Mouse (Mus musculus) heart, postnatal 14 days (tissue): ENCODE results near the gene Polr3gl. TPM values are rescaled to one million over a fixed set of nuclear protein-coding genes. Genes with fewer than 3 reads are reported as not detected.

ENCODE experiments used
- DNase-seq, 2 experiments: peaks; one replicate each; pipeline ENCODE4 v3.0.0; 2021 to 2022
- intact Hi-C: fragments of 180-260 bp; cut with DNase I; formaldehyde crosslinking; loops from one replicate; pipeline ENCODE4 v1.15.1; 2025
- total RNA-seq, 2 experiments: library from RNA; stranded (reverse); gene quantifications; 2 replicates each; pipeline ENCODE4 v1.2.3; 2021

Gene Polr3gl
- total RNA-seq, 2 experiments from 2014 or later = 21.8 to 25.3 TPM

DNA sequence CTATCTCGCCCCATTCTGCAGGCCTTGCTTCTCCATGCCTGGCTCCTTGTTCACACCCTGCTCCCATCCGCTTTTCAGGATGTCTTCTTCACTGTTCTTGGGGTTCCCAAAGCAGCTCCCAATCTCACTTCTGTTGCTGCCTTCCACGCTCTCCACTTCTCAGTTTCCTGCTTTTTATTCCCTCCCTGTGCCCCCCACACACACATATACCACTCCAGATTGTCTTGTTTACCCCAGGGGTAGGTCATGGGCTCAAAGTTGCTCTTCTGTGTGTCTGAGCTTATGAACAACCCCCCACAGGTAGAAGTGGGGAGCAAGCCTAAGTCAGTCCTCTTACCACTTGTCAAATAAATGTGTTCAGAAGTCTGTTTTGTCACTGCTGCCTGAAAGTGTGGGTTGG is 5.4 kb upstream of the Polr3gl start:
- intact Hi-C loops = no loop called here
- no peak for DNase-seq

DNA sequence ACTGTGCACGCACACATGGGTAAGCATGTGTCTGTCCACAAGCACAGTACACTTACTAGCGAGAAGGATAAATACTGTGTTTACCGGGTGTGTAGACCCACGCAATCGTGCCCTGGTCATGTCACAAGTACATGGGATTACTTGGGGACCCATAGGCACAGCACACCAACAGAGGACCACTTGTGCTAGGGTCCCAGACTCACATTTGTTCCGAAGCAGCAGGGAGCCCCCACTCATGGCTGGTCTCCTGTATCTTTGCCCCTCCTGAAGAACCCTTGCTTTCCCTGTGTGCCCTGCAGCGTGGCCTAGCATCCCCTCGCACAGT is 5.0 kb upstream of the Polr3gl start:
- no peak for DNase-seq
- intact Hi-C loops = no loop called here

DNA sequence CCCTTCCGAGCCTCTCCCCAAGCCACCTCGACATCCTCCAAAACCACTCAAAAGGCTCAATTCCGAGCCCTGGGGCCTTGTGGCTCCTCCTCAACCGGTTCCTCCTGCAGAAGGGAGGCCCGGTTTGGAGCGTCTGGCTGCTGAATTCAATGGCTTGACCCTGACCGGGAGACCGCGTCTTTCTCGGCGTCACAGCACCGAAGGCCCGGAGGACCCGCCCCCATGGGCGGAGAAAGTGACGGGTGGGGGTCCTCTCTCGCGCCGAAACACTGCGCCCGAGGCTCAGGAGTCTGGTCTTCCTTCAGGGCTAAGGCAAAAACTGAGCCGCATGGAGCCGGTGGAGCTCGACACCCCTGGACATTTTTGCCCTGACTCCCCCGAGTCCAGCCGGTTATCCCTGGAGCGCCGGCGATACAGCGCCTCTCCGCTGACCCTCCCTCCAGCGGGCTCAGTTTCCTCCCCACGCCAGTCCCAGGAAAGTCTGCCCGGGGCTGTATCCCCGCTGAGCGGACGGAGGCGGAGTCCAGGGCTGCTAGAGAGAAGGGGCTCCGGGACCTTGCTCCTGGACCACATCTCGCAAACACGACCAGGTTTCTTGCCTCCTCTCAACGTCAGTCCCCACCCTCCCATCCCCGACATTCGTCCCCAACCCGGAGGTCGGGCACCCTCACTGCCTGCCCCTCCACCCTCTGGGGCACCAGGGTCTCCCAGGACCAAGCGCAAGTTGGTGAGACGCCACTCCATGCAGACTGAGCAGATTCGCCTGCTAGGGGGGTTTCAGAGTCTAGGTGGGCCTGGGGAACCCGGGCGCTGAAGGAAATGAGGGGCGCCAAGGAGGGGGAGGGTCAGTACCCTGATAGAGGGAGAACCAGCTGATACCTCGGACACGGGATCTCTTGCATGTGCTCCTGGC is 4.4 kb upstream of the Polr3gl start:
- DNase-seq = peak; percentile 80 to 85
- intact Hi-C loops = no loop called here

DNA sequence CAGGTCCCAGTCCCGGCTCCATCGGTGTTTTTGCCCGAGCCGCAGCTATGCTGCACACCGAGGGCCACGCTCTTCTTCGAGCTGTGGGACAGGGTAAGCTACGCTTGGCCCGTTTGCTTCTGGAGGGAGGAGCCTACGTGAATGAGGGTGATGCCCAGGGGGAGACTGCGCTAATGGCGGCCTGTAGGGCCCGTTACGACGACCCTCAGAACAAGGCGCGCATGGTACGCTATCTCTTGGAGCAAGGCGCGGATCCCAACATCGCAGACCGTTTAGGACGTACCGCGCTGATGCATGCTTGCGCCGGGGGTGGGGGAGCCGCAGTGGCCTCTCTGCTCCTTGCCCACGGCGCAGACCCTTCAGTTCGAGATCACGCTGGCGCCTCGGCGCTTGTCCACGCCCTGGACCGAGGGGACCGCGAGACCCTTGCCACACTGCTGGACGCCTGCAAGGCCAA is 3.5 kb upstream of the Polr3gl start:
- intact Hi-C loops = no loop called here
- DNase-seq = peak; percentile 39 to 46

DNA sequence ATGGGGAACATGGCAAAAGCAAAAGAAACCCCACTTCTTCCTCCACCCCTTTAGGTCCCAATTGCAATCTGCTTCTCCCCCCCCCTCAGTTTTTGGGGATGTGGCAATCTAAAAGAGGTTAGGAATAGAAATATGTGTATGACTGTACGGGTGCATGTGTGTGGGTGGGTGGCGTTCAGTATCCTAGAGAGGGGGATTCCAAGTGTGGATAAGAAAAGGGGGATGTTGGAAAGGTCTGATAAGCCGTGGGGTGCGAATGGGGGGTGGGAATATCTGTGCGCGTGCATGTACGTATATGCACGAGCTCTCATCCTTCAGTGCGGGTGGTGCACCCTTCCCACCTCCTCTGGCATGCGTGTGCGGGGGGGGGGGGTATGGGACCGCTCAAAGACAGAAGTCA is 2.9 kb upstream of the Polr3gl start:
- no peak for DNase-seq
- intact Hi-C loops = no loop called here

DNA sequence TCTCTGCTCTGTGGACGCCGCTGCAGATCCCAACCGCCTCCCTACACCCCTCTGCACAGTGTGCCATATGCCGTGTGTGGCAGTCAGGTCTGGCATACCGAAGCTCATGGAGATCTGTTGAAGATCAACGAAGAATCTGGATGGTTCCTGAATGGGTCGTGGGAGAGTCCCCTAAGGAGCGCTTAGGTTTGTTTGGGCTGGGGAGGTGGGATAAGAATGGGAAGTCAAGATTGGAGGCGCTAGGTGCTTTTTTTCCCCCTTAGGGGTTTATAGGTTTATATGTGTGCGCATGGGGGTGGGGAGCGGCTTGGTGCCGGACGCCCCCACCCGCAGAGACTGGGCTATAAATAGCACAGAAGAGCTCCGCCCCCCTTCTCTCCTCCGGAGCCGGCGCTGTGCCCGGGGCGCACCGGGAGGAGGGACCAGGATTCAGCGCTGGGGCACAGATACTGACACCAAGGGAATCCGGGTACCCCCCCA is 2.3 kb upstream of the Polr3gl start, which contains the start of gene Ankrd34a:
Gene Ankrd34a (plus strand): TSS at position 409 of the 480 bp plus-strand sequence.
- intact Hi-C loops = no loop called here
- peak; percentile 67 to 73 for DNase-seq

DNA sequence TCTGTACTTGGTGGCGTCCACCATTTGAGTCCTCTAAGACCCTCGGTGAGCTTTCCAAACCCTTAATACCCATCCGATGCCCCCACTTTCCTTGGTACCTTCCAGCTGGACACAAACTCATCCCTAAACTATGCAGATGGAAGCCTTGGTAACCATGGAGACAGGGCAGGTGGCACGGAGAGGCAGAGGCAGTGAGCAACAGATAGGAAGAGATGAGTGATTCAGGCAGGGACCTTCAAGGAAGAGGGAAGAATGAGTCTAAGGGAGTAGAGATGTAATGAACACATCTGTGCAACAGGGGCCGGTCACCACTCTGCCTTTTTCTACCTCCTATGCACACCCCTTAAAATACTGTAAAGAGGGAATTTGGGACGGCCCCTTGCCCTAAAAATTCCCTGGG is 1.7 kb upstream of the Polr3gl start:
- DNase-seq = no peak
- intact Hi-C loops = no loop called here

DNA sequence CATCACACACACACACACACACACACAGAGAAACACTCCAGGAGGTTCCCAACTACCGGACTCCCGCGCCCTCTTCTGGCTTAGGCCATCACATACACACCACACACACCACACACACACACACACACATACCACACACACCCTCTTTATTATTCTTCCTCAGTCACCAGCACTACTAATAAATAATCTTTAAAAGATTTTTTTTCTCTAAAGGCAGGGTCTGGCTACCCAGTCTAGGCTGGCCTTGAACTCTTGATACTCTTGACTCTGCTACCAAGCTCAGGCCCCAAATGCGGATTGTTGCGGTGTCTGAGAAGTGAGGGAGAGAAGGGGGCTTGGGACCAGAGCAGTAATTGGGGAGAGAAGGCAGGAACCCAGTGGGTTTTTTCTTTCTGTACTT is 870 bp upstream of the Polr3gl start:
- no peak for DNase-seq
- intact Hi-C loops = no loop called here

DNA sequence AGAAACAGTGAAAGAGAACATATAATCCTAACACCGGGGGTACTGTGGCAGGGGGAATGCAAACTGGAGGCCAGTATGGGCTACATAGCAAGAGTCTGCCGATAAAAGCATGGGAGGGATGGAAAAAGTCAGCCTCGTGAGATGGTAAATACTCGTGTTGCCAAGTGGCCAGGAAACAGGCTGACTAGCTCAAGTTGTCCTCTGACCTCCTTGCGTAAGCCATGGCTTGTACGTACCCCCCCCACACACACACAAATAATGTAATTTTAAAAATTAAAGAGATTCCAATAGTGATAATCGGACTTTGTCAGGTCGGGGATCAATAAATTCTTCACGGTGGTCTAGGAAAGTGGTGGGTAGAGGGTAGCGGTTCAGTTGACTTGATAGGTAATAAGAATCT is 607 bp downstream of the Polr3gl start:
- intact Hi-C loops = no loop called here
- DNase-seq = no peak

DNA sequence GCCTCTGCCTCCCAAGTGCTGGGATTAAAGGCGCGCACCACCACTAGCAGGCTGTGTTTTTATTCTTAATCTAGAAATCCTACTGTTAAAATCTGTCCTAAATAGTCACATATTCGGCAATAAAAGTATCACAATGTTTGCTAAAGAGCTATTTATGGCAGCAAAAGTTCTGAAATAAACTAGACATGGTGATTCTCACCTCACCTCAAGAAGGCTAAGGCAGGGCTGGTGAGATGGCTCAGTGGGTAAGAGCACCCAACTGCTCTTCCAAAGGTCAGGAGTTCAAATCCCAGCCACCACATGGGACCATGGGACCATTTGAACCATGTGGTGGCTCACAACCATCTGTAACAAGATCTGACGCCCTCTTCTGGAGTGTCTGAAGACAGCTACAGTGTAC is 3.3 kb downstream of the Polr3gl start:
- no peak for DNase-seq

DNA sequence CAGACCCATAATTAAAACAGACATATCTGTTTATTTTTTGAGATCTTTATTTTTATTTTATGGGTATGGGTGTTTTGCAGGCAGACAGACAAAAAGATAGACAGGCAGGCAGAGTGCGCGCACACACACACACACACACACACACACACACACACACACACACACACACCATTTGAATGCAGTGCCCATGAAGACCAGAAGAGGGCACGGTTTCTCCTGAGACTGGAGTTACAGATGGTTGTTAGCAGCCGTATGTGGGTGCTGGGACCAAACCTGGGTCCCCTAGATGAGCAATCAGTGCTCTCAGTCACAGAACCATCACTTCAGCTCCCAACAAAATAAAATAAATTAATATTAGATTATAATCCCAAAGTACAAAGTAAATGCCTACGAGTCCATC is 10.6 kb downstream of the Polr3gl start:
- intact Hi-C loops = no loop called here
- no peak for DNase-seq

More for the DNA sequence above, 3.3 kb downstream of the Polr3gl start:
- intact Hi-C loops = no loop called here

DNA sequence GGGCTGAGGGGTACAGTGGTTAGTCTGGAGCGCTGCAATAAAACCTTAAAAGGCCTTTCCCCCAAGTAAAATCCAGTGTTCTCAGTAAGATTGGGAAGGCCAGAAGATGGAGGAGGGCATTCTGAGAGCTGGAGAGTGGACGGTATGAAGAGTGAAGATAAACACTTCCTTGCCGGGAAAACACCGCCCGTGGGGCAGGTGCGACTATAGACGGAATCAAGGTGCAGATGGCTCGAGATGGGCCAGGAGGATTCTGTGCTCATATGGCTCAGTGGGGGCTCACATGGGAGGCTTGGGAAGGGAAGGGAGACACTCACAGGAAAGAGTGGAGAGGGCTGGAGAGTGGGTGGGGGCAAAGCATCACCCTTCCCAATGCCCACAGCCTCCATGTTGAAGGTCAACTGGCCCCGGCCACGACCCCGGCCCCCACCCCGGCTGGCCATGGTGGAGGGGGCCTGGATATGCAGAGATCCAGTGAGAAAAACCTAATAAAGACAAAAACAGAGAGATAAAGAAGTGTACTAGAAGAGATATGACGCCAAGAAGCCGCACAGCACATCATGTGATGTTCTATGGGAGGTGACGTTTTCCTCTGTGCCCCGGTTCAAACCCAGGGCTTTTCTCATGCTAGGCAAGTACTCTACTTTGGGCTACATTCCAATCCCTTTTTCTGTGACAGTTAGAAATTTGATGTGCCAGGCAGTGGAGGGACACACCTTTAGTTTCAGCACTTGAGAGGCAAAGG is 12.0 kb downstream of the Polr3gl start:
- intact Hi-C loops = loop anchor here (2.0 kb wide), 1 partner anchor 53 kb away; the partner anchor contains the start of genes Gm42957 and Pex11b
- no peak for DNase-seq

DNA sequence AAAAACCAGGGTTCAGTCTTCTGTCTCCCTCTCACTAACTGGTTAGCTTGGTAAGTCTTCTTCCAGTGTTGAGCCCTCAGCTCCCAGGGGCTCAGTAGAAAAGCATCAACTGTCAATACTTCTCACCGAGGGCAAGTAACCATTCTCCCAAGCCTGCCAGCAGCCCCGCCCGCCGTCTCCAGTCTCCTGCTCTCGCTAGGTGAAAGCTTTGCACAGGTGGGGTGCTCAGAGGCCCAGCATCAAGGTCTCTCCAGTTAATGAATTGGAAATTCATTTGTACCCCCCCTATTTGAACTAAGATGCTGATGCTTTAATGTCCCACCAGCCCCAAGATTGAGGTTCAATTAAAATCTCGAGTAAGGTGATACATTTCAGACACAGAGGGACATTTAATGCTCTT is 12.8 kb downstream of the Polr3gl start:
- DNase-seq = no peak
- intact Hi-C loops = loop anchor here (2.0 kb wide), 1 partner anchor 54 kb away; the partner anchor contains the start of genes Gm42957 and Pex11b

DNA sequence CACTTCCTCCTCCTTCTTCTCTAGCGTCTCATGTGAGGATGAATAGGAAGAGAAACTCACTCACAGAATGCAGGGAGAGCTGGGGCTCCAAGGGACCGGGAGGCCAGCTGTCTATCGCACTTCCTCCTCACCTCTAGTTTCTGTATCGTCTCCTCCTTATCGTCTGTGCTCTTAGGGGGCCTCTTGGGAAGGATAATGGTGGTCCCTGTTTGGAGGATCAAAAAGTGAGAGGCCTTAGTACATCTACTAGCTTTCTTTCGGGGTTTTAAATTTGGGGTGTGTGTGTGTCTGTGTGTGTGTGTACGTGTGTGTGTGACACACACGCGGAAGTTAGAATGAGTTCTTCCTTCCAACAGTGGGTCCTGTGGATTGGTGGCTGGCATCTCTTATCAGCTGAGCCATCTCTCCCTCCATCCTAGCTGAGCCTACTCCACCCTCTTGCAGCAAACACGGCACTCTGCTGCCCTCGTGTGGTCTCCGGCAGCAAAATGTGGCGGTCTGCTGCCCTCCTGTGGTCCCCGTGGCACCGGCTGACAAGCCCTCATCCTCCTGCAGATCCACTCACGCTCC is 14.0 kb downstream of the Polr3gl start:
- peak; percentile 92 to 94 for DNase-seq
- intact Hi-C loops = loop anchor here (1.0 to 2.0 kb wide), 2 partner anchors 33 to 55 kb away; partner anchors contain the start of genes Gm42957 and Pex11b

DNA sequence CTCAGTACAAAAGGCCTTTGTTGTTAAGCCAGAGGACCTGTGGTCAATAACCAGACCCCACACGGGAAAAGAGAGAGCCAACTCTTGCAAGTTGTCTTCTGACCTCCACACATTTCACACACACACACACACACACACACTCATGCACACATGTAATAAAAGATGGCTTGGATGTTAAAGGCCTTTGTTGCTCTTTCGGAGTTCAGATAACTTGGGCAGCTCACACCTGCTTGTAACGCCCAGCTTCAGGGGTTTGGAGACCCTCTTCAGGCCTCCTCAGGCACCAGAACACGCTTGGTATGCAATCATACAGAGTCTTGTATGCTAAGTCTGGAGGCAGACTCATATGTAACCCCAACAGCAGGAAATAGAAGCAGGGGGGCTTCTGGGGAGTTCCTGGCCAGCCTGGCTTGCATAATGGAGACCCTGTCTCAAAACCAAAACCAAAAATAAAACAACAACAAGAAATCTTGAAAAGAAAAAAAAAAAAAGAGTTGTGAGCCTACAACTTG is 14.7 kb downstream of the Polr3gl start:
- no peak for DNase-seq
- intact Hi-C loops = no loop called here

DNA sequence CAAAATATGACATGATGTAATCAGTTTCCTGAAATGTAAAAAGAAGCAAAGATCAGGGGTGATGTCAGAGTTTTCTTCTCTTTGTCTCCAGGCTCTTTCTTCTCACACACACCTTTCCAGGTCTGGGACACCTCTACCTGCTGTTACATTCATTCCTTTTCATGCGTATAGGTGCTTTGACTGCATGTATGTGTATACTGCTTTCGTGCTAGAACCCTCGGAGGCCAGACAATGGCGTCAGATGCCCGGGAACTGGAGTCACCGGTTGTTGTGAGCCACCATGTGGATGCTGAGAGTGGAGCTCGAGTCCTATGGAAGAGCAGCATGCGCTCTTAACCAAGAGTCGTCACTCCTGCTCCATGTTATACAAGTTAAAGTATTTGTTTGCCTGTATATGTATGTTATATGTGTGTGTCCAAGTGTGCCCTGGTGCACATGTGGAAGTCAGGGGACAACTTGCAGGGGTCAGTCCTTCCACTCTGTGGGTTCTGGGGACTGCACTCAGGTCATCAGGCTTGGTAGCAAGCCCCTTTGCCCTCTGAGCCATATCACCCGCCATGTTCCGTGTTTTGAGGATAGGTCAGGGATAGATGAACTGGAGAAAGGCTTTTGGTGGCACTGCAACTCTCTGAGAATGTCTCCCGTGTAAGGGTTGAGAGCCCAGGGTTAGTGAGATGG is 15.3 kb downstream of the Polr3gl start:
- intact Hi-C loops = no loop called here
- peak in 1 of 2 experiments; percentile 25 for DNase-seq

DNA sequence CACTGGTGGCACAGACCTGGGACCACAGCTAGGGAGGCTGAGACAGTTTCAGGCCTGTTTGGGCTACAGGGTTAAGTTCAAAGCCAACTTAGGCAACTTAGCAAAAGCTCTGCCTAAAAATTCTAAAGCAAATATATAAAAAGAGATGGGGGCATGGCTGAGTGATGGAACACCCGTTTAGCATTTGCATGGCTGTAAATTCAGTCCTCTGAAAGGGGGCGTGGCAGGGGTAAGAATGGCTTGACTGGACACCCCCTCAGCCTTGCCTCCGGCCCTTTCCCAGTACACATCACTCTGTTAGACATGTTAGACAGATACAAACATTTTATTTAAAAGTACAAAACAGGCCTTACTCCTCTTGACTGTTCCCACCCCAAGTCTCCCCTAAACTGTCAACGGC is 16.4 kb downstream of the Polr3gl start:
- intact Hi-C loops = no loop called here
- DNase-seq = peak in 1 of 2 experiments; percentile 32

DNA sequence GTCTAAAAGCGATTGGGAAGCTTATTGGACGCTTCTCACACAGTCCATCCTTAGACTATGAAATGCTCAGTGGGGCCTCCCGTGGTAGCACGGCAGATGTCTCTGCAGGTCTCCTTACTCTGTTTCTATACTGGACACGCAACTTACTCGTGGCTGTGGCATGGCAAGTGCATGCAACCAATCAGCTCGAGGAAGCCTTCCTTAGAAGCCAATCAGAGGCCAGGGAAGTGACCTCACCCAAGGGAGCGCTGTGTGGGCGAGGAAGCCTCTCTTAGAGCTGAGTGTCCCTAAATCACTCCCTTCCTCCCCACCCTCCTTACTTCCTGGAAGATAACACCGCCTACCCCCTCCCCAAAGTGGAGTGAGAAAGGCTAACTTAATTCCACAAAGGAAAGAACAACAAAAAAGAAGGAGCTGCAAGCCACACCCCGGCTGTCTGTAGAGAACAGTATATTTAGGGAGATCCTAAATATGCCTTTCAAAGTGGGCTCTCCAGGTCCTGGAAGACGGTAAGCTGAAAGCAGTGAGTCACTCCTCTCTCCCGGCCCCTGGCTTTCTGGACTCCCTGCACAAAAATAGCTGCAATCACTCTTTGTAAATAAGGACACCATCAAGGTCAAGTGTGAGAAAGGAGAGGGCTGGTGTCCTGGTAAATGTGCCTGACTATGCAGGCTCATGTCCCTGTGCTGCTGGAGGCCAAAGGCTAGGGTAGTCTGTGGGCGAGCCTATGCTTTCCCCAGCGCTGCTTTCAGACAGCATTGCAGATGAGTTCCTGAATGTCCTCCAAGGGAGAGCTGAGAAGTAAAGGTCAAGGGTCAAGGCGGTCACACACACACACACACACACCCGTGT is 17.1 kb downstream of the Polr3gl start, which contains the start of gene Gm16253:
Gene Gm16253 (plus strand): TSS at position 295 of the 852 bp plus-strand sequence.
- intact Hi-C loops = loop anchor here (1.0 kb wide), 1 partner anchor 20 kb away; the partner anchor contains the start of gene Txnip
- peak; percentile 89 to 95 for DNase-seq
